Mouse (Mus musculus) liver, embryonic 13.5 days (tissue): ENCODE measurements around the gene Gimap9. TPM values are rescaled to one million over a fixed set of nuclear protein-coding genes. Genes with fewer than 3 reads are reported as not detected.

Experiments
- ATAC-seq: fragments of 200-750 bp; cut with Nextera tagmentation; 2 replicates; pipeline ENCODE4 v1.8.0; 2017; ENCODE audit warnings: low read depth, mild to moderate bottlenecking, moderate number of reproducible peaks, moderate library complexity
- DNase-seq: peaks from one replicate; pipeline ENCODE4 v3.0.0; 2022
- H3K27ac ChIP-seq: fragments of 300-500 bp; sonication (generic); 2 replicates; pipeline ENCODE4 v1.5.1; 2015; ENCODE audit warnings: moderate library complexity, mild to moderate bottlenecking, inconsistent platforms
- H3K27me3 ChIP-seq: fragments of 300-500 bp; sonication (generic); 2 replicates; pipeline ENCODE4 v1.6.1; 2015; ENCODE audit warnings: mild to moderate bottlenecking, inconsistent platforms
- H3K36me3 ChIP-seq: fragments of 300-500 bp; sonication (generic); 2 replicates; pipeline ENCODE4 v1.6.1; 2015; ENCODE audit warnings: mild to moderate bottlenecking, inconsistent platforms
- H3K4me1 ChIP-seq: fragments of 300-500 bp; sonication (generic); replicated peaks from 2 replicates; pipeline ENCODE4 v1.6.1; 2015; ENCODE audit warnings: inconsistent platforms
- H3K4me2 ChIP-seq: fragments of 300-500 bp; sonication (generic); 2 replicates; pipeline ENCODE4 v1.6.1; 2015; ENCODE audit warnings: inconsistent platforms, mild to moderate bottlenecking, moderate library complexity
- H3K4me3 ChIP-seq: fragments of 300-500 bp; sonication (generic); replicated peaks from 2 replicates; pipeline ENCODE4 v1.5.1; 2015; ENCODE audit warnings: mild to moderate bottlenecking, inconsistent platforms
- H3K9ac ChIP-seq: fragments of 300-500 bp; sonication (generic); 2 replicates; pipeline ENCODE4 v1.6.1; 2015; ENCODE audit warnings: mild to moderate bottlenecking, inconsistent platforms
- H3K9me3 ChIP-seq: fragments of 300-500 bp; sonication (generic); replicated peaks from 2 replicates; pipeline ENCODE4 v1.6.1; 2016; ENCODE audit warnings: inconsistent platforms
- WGBS: fragments of 180-500 bp; shearing (Covaris S2); methylation state at CpG from one replicate; pipeline ENCODE4 v1.1.7; 2015; ENCODE audit not compliant: insufficient replicate concordance; 5-methylcytosine and 5-hydroxymethylcytosine counted together
- polyA plus RNA-seq: library from polyadenylated mRNA; unstranded; fragments of >200 nt; fragmentation: Nextera tagmentation; extraction: Ambion mirVana; gene quantifications from 2 replicates; pipeline ENCODE4 v1.2.1, GENCODE M21; 2015

The Gimap9 gene
- polyA plus RNA-seq, 1 experiment from 2014 or later: 10.9 TPM

DNA sequence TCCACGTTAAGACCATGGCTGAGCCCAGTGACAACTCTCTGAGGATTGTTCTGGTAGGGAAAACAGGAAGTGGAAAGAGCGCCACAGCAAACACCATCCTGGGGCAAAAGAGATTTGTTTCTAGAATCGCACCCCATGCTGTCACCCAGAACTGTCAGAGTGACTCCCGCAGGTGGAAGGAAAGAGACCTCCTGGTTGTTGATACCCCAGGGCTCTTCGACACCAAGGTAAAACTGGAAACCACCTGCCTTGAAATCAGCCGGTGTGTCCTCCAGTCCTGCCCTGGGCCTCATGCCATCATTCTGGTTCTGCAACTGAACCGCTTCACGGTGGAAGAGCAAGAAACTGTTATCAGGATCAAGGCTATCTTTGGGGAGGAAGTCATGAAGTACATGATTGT, 47.5 kb downstream of the Gimap9 start:
- Histone ChIP-seq H3K27ac (no peak overlapping the region), H3K36me3 (no peaks in the 10 kb centered on the region), H3K4me1 (0 out of 2 replicates have a peak, but pooled peaks cover 3% of the 10 kb centered on the region), H3K9me3 (no peaks in the 10 kb centered on the region), H3K27me3 (no peaks in the 10 kb centered on the region), H3K4me3 (no peak overlapping the region), H3K9ac (no peak overlapping the region), H3K4me2 (no peak overlapping the region)
- DNase-seq: no peak
- no peak for ATAC-seq
- WGBS: 53% methylated on average over 8 of the region's 8 CpGs

DNA sequence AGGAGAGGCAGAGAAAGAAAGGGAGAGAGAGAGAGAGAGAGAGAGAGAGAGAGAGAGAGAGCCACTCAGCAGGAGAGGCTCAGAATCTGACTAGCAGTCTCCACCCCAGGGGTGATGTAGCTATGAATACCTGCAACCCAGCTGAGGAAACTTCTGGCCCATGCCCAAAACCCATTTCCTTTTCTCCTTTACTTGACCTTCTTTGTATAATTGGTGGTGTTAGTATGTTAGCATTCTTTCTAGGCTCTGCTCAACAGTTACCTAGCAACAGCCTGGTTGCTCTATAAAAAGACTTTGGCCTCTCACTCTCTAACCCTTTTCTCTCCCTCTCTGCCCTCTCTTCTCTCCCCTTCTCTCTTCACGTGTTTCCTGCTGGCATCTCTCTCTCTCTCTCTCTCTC, 49.5 kb downstream of the Gimap9 start:
- DNase-seq (no peak), ATAC-seq (no peak)
- H3K4me3 ChIP-seq: no peak overlapping the region
- no peaks in the 10 kb centered on the region for H3K27me3 ChIP-seq
- H3K4me2 ChIP-seq: no peak overlapping the region
- no peak overlapping the region for H3K9ac ChIP-seq
- 0 out of 2 replicates have a peak, but pooled peaks cover 3% of the 10 kb centered on the region for H3K4me1 ChIP-seq
- no peaks in the 10 kb centered on the region for H3K36me3 ChIP-seq
- no peak overlapping the region for H3K27ac ChIP-seq
- no peaks in the 10 kb centered on the region for H3K9me3 ChIP-seq
- WGBS: 0% methylated on average over 1 of the region's 1 CpGs

DNA sequence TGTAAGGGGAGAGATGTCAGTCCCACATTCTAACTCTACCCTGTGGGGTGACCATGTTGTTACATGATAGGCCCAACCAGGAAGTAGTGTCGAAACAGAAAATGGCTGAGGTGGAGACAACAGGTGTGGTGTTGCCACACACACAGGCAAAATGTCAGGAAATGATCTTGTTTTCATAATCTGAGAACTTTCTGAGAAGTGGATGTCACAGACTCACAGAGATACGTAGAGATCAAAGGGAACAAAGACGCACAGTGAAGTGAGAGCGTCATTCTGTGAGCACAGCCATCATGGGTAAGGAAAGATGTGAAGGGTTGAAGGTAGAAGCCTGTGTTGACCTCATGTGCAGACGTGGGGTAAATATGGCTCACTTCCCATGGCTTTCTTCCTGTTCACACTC, 51.8 kb downstream of the Gimap9 start:
- Histone ChIP-seq H3K9ac (no peak overlapping the region), H3K4me1 (0 out of 2 replicates have a peak, but pooled peaks cover 3% of the 10 kb centered on the region), H3K27ac (no peak overlapping the region), H3K27me3 (no peaks in the 10 kb centered on the region), H3K4me2 (no peak overlapping the region), H3K9me3 (no peaks in the 10 kb centered on the region), H3K4me3 (no peak overlapping the region), H3K36me3 (no peaks in the 10 kb centered on the region)
- WGBS: 70% methylated on average over 5 of the region's 5 CpGs
- DNase-seq (no peak), ATAC-seq (no peak)

Other genes with a start within 250 kb of the Gimap9 start
- 1.8 and 1.9 TPM in 2 replicates for gene Zfp467, start 230.3 kb upstream of the Gimap9 start, polyA plus RNA-seq
- 0.08 TPM in 1 of 2 replicates, not detected in the other for gene Sspo, start 227.9 kb upstream of the Gimap9 start, polyA plus RNA-seq
- gene Atp6v0e2, start 138.5 kb upstream of the Gimap9 start, polyA plus RNA-seq: 1.5 and 1.6 TPM in 2 replicates
- 0.81 and 1.5 TPM in 2 replicates for gene Lrrc61, start 121.3 kb upstream of the Gimap9 start, polyA plus RNA-seq
- 8.4 and 10.0 TPM in 2 replicates for gene Rarres2, start 103.3 kb upstream of the Gimap9 start, polyA plus RNA-seq
- gene Gm45021, start 86.5 kb upstream of the Gimap9 start, polyA plus RNA-seq: not detected in 2 replicates
- gene Repin1, start 82.2 kb upstream of the Gimap9 start, polyA plus RNA-seq: 8.1 and 10.4 TPM in 2 replicates
- gene Gm44965, start 82.2 kb upstream of the Gimap9 start, polyA plus RNA-seq: not detected in 2 replicates
- gene Zfp775, start 74.1 kb upstream of the Gimap9 start, polyA plus RNA-seq: 1.9 and 2.0 TPM in 2 replicates
- 0.20 and 0.28 TPM in 2 replicates for gene AI854703, start 49.4 kb upstream of the Gimap9 start, polyA plus RNA-seq
- 0.73 and 0.93 TPM in 2 replicates for gene Gimap8, start 28.9 kb upstream of the Gimap9 start, polyA plus RNA-seq
- gene Gimap4, start 8.4 kb downstream of the Gimap9 start, polyA plus RNA-seq: 11.6 and 12.3 TPM in 2 replicates
- 8.4 and 9.4 TPM in 2 replicates for gene Gimap6, start 32.1 kb downstream of the Gimap9 start, polyA plus RNA-seq
- gene Gm28053, start 42.5 kb downstream of the Gimap9 start, polyA plus RNA-seq: 1.6 TPM in 2 replicates
- gene Gimap7, start 42.5 kb downstream of the Gimap9 start, polyA plus RNA-seq: 0.10 and 0.14 TPM in 2 replicates
- gene Gimap1, start 62.9 kb downstream of the Gimap9 start, polyA plus RNA-seq: 6.4 and 6.5 TPM in 2 replicates
- gene Gimap5, start 70.1 kb downstream of the Gimap9 start, polyA plus RNA-seq: 2.8 and 3.3 TPM in 2 replicates
- 0.05 TPM in 1 of 2 replicates, not detected in the other for gene Gimap3, start 94.7 kb downstream of the Gimap9 start, polyA plus RNA-seq
- 72.2 and 77.0 TPM in 2 replicates for gene Tmem176a, start 164.8 kb downstream of the Gimap9 start, polyA plus RNA-seq
- 110 and 119 TPM in 2 replicates for gene Tmem176b, start 165.4 kb downstream of the Gimap9 start, polyA plus RNA-seq
- gene Aoc1, start 196.8 kb downstream of the Gimap9 start, polyA plus RNA-seq: not detected in 2 replicates